Mouse (Mus musculus) splenic B cell, adult 2 months (primary cell): Measurements from ENCODE around the gene Slc12a4.

Experiments
- DNase-seq: peaks from one replicate; pipeline ENCODE4 v3.0.0-alpha.2; 2011; ENCODE audit warnings: low read depth, low spot score
- H3K27me3 ChIP-seq: 2 replicates; pipeline ENCODE4 v1.6.1; 2012; ENCODE audit warnings: mild to moderate bottlenecking, low read length, moderate library complexity, mixed read lengths; ENCODE audit not compliant: control insufficient read depth, poor library complexity, insufficient read depth, severe bottlenecking
- H3K36me3 ChIP-seq: 2 replicates; pipeline ENCODE4 v1.6.1; 2012; ENCODE audit warnings: mild to moderate bottlenecking, low read length, moderate library complexity, mixed read lengths; ENCODE audit not compliant: control insufficient read depth, poor library complexity, insufficient read depth, severe bottlenecking

Gene Slc12a4

GRCm38 (mm10) chr8:105931271-105931670, 34.6 kb downstream of the Slc12a4 start:
- Histone ChIP-seq H3K36me3 (no peaks in the 10 kb centered on the region), H3K27me3 (no peaks in the 10 kb centered on the region)
- no peak for DNase-seq

GRCm38 (mm10) chr8:105930602-105931001, 35.3 kb downstream of the Slc12a4 start:
- Histone ChIP-seq H3K36me3 (no peaks in the 10 kb centered on the region), H3K27me3 (no peaks in the 10 kb centered on the region)
- peak; percentile 86 for DNase-seq

- no peak for DNase-seq
- no peaks in the 10 kb centered on the region for H3K27me3 ChIP-seq
- H3K36me3 ChIP-seq = no peaks in the 10 kb centered on the region
Observed at GRCm38 (mm10) chr8:105925123-105925522, 40.8 kb downstream of the Slc12a4 start.

GRCm38 (mm10) chr8:105919390-105919789, 46.5 kb downstream of the Slc12a4 start:
- DNase-seq = no peak
- H3K27me3 ChIP-seq = no peaks in the 10 kb centered on the region
- peaks cover 2% of the 10 kb centered on the region; the same call in 1 of the 2 replicates for H3K36me3 ChIP-seq

- no peaks in the 10 kb centered on the region for H3K27me3 ChIP-seq
Observed at GRCm38 (mm10) chr8:105900941-105901616, 64.8 kb downstream of the Slc12a4 start.

GRCm38 (mm10) chr8:105900180-105900940, 65.5 kb downstream of the Slc12a4 start, which contains the start of gene Pskh1:
Gene Pskh1 (plus strand): TSS chr8:105900441.
- peak; percentile 95 for DNase-seq
- H3K27me3 ChIP-seq = no peaks in the 10 kb centered on the region
- H3K36me3 ChIP-seq = no peaks in the 10 kb centered on the region

More at GRCm38 (mm10) chr8:105900941-105901616, 64.8 kb downstream of the Slc12a4 start:
- no peaks in the 10 kb centered on the region for H3K36me3 ChIP-seq
- DNase-seq = peak; percentile 43

- no peak for DNase-seq
- Histone ChIP-seq H3K27me3 (no peaks in the 10 kb centered on the region), H3K36me3 (peaks cover 2% of the 10 kb centered on the region)
Observed at GRCm38 (mm10) chr8:105897801-105898480, 68.0 kb downstream of the Slc12a4 start.
